Mouse (Mus musculus): ENCODE results near the gene Ralgps1. TPM values are rescaled to one million over a fixed set of nuclear protein-coding genes. Genes with fewer than 3 reads are reported as not detected.
A peak's percentile ranks its signal among the peaks of the same experiment; 100 is the strongest.

Gene Ralgps1
- polyA plus RNA-seq, 1 experiment from 2014 or later = 48.4 TPM

DNA sequence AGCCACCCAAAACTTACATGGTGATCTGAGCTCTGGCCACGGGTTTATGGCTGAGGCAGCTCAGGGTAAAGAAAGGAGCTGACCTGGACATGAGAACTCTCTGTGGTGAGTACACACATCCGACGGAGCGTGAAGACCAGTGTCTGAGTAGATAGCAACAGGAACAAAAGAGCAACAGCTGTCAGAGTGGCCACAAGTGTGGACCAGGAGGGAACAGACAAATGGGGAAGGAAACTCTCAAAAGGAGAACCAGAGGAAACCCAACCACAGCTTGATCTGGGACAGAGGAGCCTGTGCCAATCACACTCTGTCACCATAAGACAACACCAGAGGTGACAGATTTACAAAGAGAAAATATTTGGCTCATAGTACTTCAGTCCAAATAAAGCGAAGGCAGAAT is 17.9 kb downstream of the Ralgps1 start:
- no peak overlapping the region for H3K4me2 ChIP-seq (ENCODE audit: low read length)
- H3K4me3 ChIP-seq (ENCODE audit: low read depth, low read length) = no peak overlapping the region
- no peak overlapping the region for H3K9ac ChIP-seq (ENCODE audit: low read depth, low read length)
- H3K27ac ChIP-seq (ENCODE audit: low read length) = no peak overlapping the region
- H3K27me3 ChIP-seq (ENCODE audit: control insufficient read depth, insufficient read depth, low read depth, low read length) = no peaks in the 10 kb centered on the region
- WGBS = 53% methylated on average over 5 of the region's 5 CpGs
- no peaks in the 10 kb centered on the region for H3K9me3 ChIP-seq (replicated peaks; ENCODE audit: control insufficient read depth, low read length, poor library complexity, severe bottlenecking)
- H3K4me1 ChIP-seq (ENCODE audit: control insufficient read depth, insufficient read depth, low read length) = peaks cover 4% of the 10 kb centered on the region
- H3K36me3 ChIP-seq (ENCODE audit: control insufficient read depth, insufficient read depth, low read length) = no peaks in the 10 kb centered on the region
- no peak for ATAC-seq

DNA sequence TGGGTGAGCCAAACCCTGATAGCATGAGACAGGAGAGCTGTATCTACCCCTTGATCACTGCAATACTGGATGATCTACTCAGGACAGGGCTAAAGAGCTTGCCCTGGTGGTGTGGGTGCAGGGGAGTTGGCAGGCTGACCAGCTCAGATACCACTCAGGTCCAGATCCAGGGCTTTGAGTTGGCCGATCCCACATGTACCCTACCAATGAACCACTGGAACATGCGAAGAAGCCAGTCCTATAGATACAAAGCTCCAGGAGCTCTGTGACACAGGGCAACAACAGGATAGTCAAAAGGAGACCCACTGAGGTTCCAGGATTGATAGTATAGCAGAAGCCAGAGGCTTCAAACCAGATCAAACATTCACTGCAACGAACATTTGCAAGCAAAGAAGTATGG is 19.8 kb downstream of the Ralgps1 start:
- H3K36me3 ChIP-seq (ENCODE audit: control insufficient read depth, insufficient read depth, low read length) = no peaks in the 10 kb centered on the region
- H3K27ac ChIP-seq (ENCODE audit: low read length) = no peak overlapping the region
- no peaks in the 10 kb centered on the region for H3K9me3 ChIP-seq (replicated peaks; ENCODE audit: control insufficient read depth, low read length, poor library complexity, severe bottlenecking)
- H3K9ac ChIP-seq (ENCODE audit: low read depth, low read length) = no peak overlapping the region
- no peaks in the 10 kb centered on the region for H3K27me3 ChIP-seq (ENCODE audit: control insufficient read depth, insufficient read depth, low read depth, low read length)
- H3K4me3 ChIP-seq (ENCODE audit: low read depth, low read length) = no peak overlapping the region
- ATAC-seq = no peak
- H3K4me1 ChIP-seq (ENCODE audit: control insufficient read depth, insufficient read depth, low read length) = peaks cover 4% of the 10 kb centered on the region
- no peak overlapping the region for H3K4me2 ChIP-seq (ENCODE audit: low read length)
- 86% methylated on average over 3 of the region's 3 CpGs for WGBS

GRCm38 (mm10) chr2:33350921-33351320 is 20.4 kb downstream of the Ralgps1 start:
- WGBS = 76% methylated on average over 6 of the region's 6 CpGs
- no peak for ATAC-seq
- peaks cover 6% of the 10 kb centered on the region for H3K4me1 ChIP-seq (ENCODE audit: control insufficient read depth, insufficient read depth, low read length)
- no peaks in the 10 kb centered on the region for H3K27me3 ChIP-seq (ENCODE audit: control insufficient read depth, insufficient read depth, low read depth, low read length)
- H3K9ac ChIP-seq (ENCODE audit: low read depth, low read length) = no peak overlapping the region
- H3K4me2 ChIP-seq (ENCODE audit: low read length) = no peak overlapping the region
- no peak overlapping the region for H3K4me3 ChIP-seq (ENCODE audit: low read depth, low read length)
- H3K9me3 ChIP-seq (replicated peaks; ENCODE audit: control insufficient read depth, low read length, poor library complexity, severe bottlenecking) = no peaks in the 10 kb centered on the region
- H3K27ac ChIP-seq (ENCODE audit: low read length) = no peak overlapping the region
- H3K36me3 ChIP-seq (ENCODE audit: control insufficient read depth, insufficient read depth, low read length) = no peaks in the 10 kb centered on the region

GRCm38 (mm10) chr2:33349581-33349980 is 21.7 kb downstream of the Ralgps1 start:
- peaks cover 11% of the 10 kb centered on the region for H3K4me1 ChIP-seq (ENCODE audit: control insufficient read depth, insufficient read depth, low read length)
- H3K4me2 ChIP-seq (ENCODE audit: low read length) = no peak overlapping the region
- no peaks in the 10 kb centered on the region for H3K27me3 ChIP-seq (ENCODE audit: control insufficient read depth, insufficient read depth, low read depth, low read length)
- WGBS = 37% methylated on average over 2 of the region's 2 CpGs
- no peak for ATAC-seq
- no peaks in the 10 kb centered on the region for H3K36me3 ChIP-seq (ENCODE audit: control insufficient read depth, insufficient read depth, low read length)
- H3K27ac ChIP-seq (ENCODE audit: low read length) = no peak overlapping the region
- no peak overlapping the region for H3K4me3 ChIP-seq (ENCODE audit: low read depth, low read length)
- no peak overlapping the region; the same call in 1 of the 2 replicates for H3K9ac ChIP-seq (ENCODE audit: low read depth, low read length)
- H3K9me3 ChIP-seq (replicated peaks; ENCODE audit: control insufficient read depth, low read length, poor library complexity, severe bottlenecking) = no peaks in the 10 kb centered on the region

- Histone ChIP-seq H3K36me3 (ENCODE audit: control insufficient read depth, insufficient read depth, low read length) (no peaks in the 10 kb centered on the region), H3K27me3 (ENCODE audit: control insufficient read depth, insufficient read depth, low read depth, low read length) (no peaks in the 10 kb centered on the region), H3K4me2 (ENCODE audit: low read length) (no peak overlapping the region), H3K4me1 (ENCODE audit: control insufficient read depth, insufficient read depth, low read length) (peaks cover 11% of the 10 kb centered on the region), H3K9me3 (replicated peaks; ENCODE audit: control insufficient read depth, low read length, poor library complexity, severe bottlenecking) (no peaks in the 10 kb centered on the region), H3K9ac (ENCODE audit: low read depth, low read length) (no peak overlapping the region), H3K4me3 (ENCODE audit: low read depth, low read length) (no peak overlapping the region), H3K27ac (ENCODE audit: low read length) (0 out of 2 replicates have a peak overlapping the region, but pooled peaks have one; percentile 24)
- WGBS = 31% methylated on average over 2 of the region's 2 CpGs
- peak; percentile 52 for ATAC-seq
These were observed 22.2 kb downstream of the Ralgps1 start for GRCm38 (mm10) chr2:33349081-33349480.

GRCm38 (mm10) chr2:33348260-33348659 is 23.0 kb downstream of the Ralgps1 start:
- Histone ChIP-seq H3K4me2 (ENCODE audit: low read length) (no peak overlapping the region), H3K9me3 (replicated peaks; ENCODE audit: control insufficient read depth, low read length, poor library complexity, severe bottlenecking) (no peaks in the 10 kb centered on the region), H3K27ac (ENCODE audit: low read length) (no peak overlapping the region), H3K36me3 (ENCODE audit: control insufficient read depth, insufficient read depth, low read length) (no peaks in the 10 kb centered on the region), H3K9ac (ENCODE audit: low read depth, low read length) (no peak overlapping the region), H3K27me3 (ENCODE audit: control insufficient read depth, insufficient read depth, low read depth, low read length) (no peaks in the 10 kb centered on the region), H3K4me1 (ENCODE audit: control insufficient read depth, insufficient read depth, low read length) (peaks cover 11% of the 10 kb centered on the region), H3K4me3 (ENCODE audit: low read depth, low read length) (no peak overlapping the region)
- 86% methylated on average over 3 of the region's 3 CpGs for WGBS
- no peak for ATAC-seq

- Histone ChIP-seq H3K27ac (ENCODE audit: low read length) (no peak overlapping the region), H3K4me1 (ENCODE audit: control insufficient read depth, insufficient read depth, low read length) (peaks cover 11% of the 10 kb centered on the region), H3K9ac (ENCODE audit: low read depth, low read length) (no peak overlapping the region), H3K36me3 (ENCODE audit: control insufficient read depth, insufficient read depth, low read length) (no peaks in the 10 kb centered on the region), H3K4me2 (ENCODE audit: low read length) (no peak overlapping the region), H3K9me3 (replicated peaks; ENCODE audit: control insufficient read depth, low read length, poor library complexity, severe bottlenecking) (no peaks in the 10 kb centered on the region), H3K27me3 (ENCODE audit: control insufficient read depth, insufficient read depth, low read depth, low read length) (no peaks in the 10 kb centered on the region), H3K4me3 (ENCODE audit: low read depth, low read length) (no peak overlapping the region)
- no peak for ATAC-seq
- WGBS = 30% methylated on average over 3 of the region's 3 CpGs
These were observed 23.7 kb downstream of the Ralgps1 start for GRCm38 (mm10) chr2:33347607-33348006.

DNA sequence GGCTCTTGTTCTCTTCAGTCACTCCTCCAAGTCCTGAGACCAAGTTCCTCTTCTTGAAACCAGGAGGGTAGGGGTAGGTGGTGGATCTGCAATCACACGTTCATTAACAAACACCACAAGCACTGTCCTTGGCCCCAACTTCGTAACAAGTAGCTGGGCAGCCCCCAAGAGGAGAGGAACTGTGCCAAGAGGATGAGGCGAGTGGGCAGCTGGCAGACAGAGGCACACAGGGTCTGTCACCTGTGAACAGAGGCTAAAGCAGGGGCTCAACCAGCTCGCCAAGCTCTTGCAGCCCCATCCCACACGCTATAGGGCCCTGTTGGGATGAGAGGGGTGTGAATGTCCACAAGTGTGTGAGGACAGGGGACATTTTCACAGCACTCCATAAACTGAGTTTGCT is 24.5 kb downstream of the Ralgps1 start:
- Histone ChIP-seq H3K4me2 (ENCODE audit: low read length) (no peak overlapping the region), H3K4me1 (ENCODE audit: control insufficient read depth, insufficient read depth, low read length) (peaks cover 11% of the 10 kb centered on the region), H3K9me3 (replicated peaks; ENCODE audit: control insufficient read depth, low read length, poor library complexity, severe bottlenecking) (no peaks in the 10 kb centered on the region), H3K27me3 (ENCODE audit: control insufficient read depth, insufficient read depth, low read depth, low read length) (no peaks in the 10 kb centered on the region), H3K36me3 (ENCODE audit: control insufficient read depth, insufficient read depth, low read length) (no peaks in the 10 kb centered on the region), H3K9ac (ENCODE audit: low read depth, low read length) (no peak overlapping the region), H3K27ac (ENCODE audit: low read length) (no peak overlapping the region), H3K4me3 (ENCODE audit: low read depth, low read length) (no peak overlapping the region)
- ATAC-seq = no peak
- 81% methylated on average over 5 of the region's 5 CpGs for WGBS

GRCm38 (mm10) chr2:33345956-33346355 is 25.3 kb downstream of the Ralgps1 start:
- no peaks in the 10 kb centered on the region for H3K9me3 ChIP-seq (replicated peaks; ENCODE audit: control insufficient read depth, low read length, poor library complexity, severe bottlenecking)
- no peaks in the 10 kb centered on the region for H3K36me3 ChIP-seq (ENCODE audit: control insufficient read depth, insufficient read depth, low read length)
- peaks cover 11% of the 10 kb centered on the region for H3K4me1 ChIP-seq (ENCODE audit: control insufficient read depth, insufficient read depth, low read length)
- WGBS = 63% methylated on average over 4 of the region's 4 CpGs
- H3K27ac ChIP-seq (ENCODE audit: low read length) = no peak overlapping the region
- H3K9ac ChIP-seq (ENCODE audit: low read depth, low read length) = no peak overlapping the region
- no peak overlapping the region for H3K4me2 ChIP-seq (ENCODE audit: low read length)
- ATAC-seq = no peak
- H3K27me3 ChIP-seq (ENCODE audit: control insufficient read depth, insufficient read depth, low read depth, low read length) = no peaks in the 10 kb centered on the region
- H3K4me3 ChIP-seq (ENCODE audit: low read depth, low read length) = no peak overlapping the region

GRCm38 (mm10) chr2:33345475-33345874 is 25.8 kb downstream of the Ralgps1 start:
- WGBS = 44% methylated on average over 6 of the region's 6 CpGs
- H3K9ac ChIP-seq (ENCODE audit: low read depth, low read length) = no peak overlapping the region
- no peaks in the 10 kb centered on the region for H3K9me3 ChIP-seq (replicated peaks; ENCODE audit: control insufficient read depth, low read length, poor library complexity, severe bottlenecking)
- ATAC-seq = no peak
- H3K27ac ChIP-seq (ENCODE audit: low read length) = no peak overlapping the region
- H3K4me3 ChIP-seq (ENCODE audit: low read depth, low read length) = no peak overlapping the region
- H3K27me3 ChIP-seq (ENCODE audit: control insufficient read depth, insufficient read depth, low read depth, low read length) = no peaks in the 10 kb centered on the region
- H3K4me2 ChIP-seq (ENCODE audit: low read length) = no peak overlapping the region
- no peaks in the 10 kb centered on the region for H3K36me3 ChIP-seq (ENCODE audit: control insufficient read depth, insufficient read depth, low read length)
- peaks cover 11% of the 10 kb centered on the region for H3K4me1 ChIP-seq (ENCODE audit: control insufficient read depth, insufficient read depth, low read length)

All from midbrain, embryonic 16.5 days (tissue).